Mouse (Mus musculus) cerebellum, adult 2 months (tissue): ENCODE measurements around the gene Utp4.

Source experiments
- CTCF ChIP-seq: fragments of 200-500 bp; IDR thresholded peaks from 2 replicates; pipeline ENCODE4 v1.5.1; 2011; ENCODE audit warnings: low read depth, mild to moderate bottlenecking, control low read depth, low read length, moderate library complexity, borderline replicate concordance; ENCODE audit not compliant: insufficient read depth
- POLR2A ChIP-seq: fragments of 200-500 bp; IDR thresholded peaks from 2 replicates; pipeline ENCODE4 v1.6.1; 2011; ENCODE audit warnings: low read length, control low read depth, borderline replicate concordance; ENCODE audit not compliant: insufficient read depth

DNA sequence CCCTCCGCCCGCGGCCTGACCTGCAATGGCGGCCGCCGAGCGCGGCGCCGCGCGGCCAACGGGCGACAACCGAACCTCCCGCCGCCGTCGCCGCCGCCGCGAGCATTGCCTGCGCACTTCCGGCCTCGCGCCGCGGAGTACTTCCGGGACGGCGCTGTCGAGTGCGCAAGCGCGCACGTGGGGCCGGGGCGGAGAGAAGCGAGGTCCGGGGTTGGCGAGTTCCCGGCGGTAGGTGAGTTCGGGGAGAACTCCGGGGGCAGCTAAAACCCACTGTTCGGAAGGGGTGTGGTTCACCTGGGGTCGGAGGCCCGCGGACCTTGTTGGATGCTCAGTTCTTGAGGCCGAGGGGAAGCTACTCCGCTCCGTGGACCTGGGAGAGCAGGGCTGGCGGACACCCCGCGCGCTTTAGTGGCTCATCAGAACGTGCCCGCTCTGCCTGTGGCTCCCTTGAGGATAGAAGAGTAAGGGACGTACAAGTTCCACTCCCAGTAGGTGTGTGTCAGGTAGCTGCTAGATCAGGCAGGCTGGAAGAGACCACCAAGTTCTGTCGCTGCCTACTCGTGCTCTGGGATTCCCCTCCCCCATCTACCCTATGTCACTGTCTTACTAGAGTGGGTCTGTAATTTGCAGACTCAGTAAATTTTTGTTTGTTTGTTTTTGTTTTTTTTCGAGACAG, at the start of gene Utp4:
- TF ChIP-seq POLR2A (peak; percentile 71), CTCF (no peak)
